Mouse (Mus musculus): ENCODE results near the gene Fiz1.

- TF ChIP-seq CTCF (IDR thresholded peaks at IDR 0.05; ENCODE audit: borderline replicate concordance, control insufficient read depth, extremely low read depth, insufficient read depth, low read length, poor library complexity) (peak; percentile 69; the same call in 1 of the 2 replicates), POLR2A (IDR thresholded peaks at IDR 0.05; ENCODE audit: control insufficient read depth, extremely low read depth, insufficient read depth, low read length, poor library complexity) (no peak)
These were observed 50.2 kb downstream of the Fiz1 start, which contains the start of gene Sbk2 for GRCm38 (mm10) chr7:4964272-4964671.

Data from thymus, adult 2 months (tissue).